Mouse (Mus musculus) heart, adult 18-20 months (tissue): Measurements from ENCODE around the gene Fam133b. TPM values are rescaled to one million over a fixed set of nuclear protein-coding genes. Genes with fewer than 3 reads are reported as not detected.
A peak's percentile ranks its signal among the peaks of the same experiment; 100 is the strongest.
"Not testable (repeated sequence)": the region's sequence is repeated elsewhere in the genome, so short reads cannot be mapped to it uniquely, and the experiment has no call there.

Experiments
- DNase-seq, 2 experiments: peaks; one replicate each; pipeline ENCODE4 v3.0.0; 2021 to 2022; ENCODE audit warnings: mixed read lengths in 1 of 2
- total RNA-seq, 2 experiments: library from RNA; stranded (reverse); gene quantifications; 2 replicates each; pipeline ENCODE4 v1.2.3; 2021

Fam133b gene
- total RNA-seq, 2 experiments from 2014 or later: 10.8 to 11.4 TPM

DNA sequence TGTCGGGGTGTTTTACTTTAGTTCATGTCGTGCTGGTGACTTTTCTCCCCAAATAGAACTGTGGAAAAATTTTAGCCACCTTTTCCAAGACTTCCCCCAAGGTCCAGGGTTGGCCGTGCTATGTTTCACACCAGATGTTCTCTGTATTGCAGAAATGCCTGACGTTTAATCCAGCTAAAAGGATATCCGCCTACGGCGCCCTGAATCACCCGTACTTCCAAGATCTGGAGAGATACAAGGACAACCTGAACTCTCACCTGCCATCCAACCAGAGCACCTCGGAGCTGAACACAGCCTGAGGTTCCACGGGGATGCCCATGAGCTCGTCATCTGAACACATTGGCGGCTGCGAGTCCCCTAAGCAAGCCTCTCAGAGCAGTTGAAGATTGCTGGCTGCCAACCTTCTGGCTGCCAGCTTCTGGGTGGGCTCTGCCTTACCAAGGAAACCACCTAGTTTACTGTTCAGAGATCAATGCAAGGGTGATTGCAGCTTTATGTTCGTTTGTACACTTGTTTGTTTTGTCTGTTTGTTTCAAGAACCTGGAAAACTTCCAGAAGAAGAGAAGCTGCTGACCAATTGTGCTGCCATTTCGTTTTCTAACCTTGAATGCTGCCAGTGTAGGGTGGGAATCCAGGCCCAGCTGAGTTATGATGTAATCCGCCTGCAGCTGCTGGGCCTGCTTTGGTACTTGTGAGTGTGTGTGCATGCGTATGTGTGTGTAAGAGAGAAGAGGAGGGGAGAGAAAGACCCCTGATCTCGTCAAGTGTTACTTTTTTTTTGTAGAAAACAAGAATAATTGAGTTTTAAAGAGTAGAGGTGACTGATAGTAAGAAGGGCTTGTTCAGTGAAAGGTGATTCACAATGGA, 22.9 kb upstream of the Fam133b start:
- no peak for DNase-seq

DNA sequence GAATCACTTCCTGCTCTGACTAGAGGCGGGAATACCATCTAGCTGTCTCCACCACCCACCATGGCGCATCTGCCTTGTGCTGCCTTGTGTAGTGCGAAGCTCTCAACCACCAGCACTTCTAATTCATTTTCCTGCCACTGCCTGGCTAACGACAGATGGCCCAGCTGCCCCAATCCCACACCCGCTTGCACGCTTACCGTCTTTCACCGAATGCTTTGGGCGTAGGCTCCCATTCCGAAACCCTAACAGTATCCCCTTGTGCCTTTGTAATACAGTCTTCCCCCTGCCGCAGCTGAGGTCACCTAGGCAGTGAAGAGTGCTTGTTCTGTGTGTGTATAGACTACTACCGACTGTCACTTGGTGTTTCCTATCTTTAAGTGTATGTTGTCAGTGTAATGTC, 21.9 kb upstream of the Fam133b start:
- DNase-seq: no peak

DNA sequence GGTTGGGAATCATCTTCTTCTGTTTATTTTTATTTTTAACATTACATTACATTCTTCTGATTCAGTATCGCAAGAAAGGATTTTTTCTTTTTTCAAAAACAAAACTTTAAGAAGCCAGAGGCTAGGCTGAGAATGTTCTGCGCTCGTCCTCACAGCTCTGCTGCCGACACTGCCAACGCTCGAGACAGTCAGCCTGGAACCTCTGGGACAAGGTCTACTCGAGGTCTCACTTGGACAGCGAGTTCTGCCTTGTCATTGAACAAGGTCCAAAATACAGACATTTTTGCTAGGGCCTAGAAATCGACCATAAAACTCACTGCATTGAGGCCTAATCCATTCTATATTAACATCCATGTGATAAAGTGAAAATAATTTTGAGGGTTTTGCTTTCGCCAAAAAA, 20.8 kb upstream of the Fam133b start:
- DNase-seq: no peak

DNA sequence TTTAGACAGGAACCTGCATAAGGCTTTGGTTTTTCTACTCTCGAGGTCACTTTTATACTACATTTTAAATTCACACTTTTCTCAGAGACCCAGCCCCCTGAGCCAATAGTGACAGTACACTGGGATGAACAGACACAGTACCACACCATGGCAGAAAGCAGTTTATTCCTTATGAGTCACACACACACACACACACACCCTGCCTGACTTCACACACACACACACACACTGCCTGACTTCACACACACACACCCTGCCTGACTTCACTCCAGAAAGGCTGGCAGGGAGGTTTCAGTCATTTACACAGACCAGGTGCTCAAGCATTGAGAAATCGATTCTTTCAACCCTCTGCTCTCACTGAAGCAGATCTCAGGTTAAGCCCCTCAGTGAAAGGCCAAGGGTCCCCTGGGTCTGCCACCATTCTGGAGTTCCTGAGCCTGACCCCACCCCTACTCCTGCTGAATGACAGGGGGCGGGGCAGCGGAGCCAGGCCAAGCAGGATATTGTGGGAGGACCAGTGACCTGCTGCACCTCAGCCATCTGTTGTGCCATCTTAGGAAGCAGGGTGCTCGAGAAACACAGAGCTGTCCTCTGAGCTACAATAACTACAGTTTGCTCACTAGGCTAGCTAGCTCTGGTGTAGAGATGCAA, 16.5 kb upstream of the Fam133b start:
- DNase-seq: no peak

DNA sequence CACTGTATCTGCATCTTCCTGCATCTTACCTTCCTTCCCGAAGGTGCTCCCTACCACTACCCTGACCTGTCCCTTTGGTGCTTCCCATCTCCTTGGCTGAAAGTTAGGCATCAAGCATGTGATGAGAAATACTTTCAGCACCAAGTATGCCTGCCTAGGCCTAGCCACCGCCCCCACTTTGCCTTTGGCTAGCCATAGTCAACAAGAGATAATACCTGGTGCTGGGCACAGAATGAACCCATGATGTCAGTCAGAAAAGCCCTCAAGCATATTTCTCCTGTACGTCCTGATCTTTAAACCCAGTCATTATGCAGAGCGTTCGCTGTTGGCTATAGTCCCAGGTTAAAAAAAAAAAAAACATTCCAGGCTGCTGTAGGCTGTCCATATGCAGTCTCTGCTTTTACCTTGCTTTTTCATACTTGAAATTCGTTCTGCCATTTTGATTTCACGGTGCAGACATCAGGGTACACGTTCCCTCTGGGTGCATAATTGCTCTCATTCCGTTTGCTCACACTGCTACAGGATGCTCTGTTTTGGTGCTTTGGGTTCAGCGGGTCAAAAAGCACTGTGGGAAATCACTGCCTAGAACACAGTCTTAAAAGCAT, 13.9 kb upstream of the Fam133b start:
- no peak for DNase-seq

DNA sequence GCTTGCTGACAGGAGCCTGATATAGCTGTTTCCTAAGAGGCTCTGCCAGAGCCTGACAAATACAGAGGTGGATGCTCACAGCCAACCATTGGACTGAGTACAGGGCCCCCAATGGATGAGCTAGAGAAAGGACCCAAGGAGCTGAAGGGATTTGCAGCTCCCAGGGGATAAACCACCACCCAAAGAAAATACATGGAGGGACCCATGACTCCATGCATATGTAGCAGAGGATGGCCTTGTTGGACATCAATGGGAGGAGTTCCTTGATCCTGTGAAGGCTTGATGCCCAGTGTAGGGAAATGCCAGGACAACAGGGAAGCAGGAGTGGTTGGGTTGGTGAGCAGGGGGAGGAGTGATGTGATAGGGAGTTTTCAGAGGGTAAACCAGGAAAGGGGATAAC, 11.6 kb upstream of the Fam133b start:
- DNase-seq: not testable (repeated sequence)

DNA sequence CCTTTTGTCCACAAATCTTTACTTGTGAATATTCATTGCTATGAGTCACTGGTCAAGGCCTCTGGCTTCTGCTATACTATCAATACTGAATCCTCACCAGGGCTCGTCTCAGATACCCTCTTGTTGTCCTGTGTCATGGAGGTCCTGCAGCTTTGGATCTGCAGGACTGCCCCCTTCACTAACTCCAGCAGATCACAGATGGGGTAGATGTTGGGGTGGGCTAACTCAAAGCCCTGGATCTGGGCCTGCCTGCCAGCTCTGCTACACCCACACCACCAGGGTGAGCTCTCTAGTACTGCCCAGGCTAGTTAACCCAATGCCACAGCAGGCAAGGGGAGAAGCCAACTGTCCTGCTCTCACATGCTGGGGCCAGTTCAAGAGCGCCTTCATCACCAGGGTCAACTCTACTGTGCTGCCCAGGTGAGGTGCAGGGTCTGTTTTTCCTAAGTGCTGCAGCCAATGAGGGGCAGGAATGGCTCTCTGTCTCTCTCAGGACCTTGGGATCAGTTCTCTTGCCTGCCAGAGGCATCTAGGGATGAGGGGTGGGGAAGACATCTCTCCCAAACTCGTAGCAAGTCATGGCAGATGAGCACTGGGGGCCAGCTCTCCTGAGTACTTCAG, 6.9 kb upstream of the Fam133b start:
- DNase-seq: no peak

DNA sequence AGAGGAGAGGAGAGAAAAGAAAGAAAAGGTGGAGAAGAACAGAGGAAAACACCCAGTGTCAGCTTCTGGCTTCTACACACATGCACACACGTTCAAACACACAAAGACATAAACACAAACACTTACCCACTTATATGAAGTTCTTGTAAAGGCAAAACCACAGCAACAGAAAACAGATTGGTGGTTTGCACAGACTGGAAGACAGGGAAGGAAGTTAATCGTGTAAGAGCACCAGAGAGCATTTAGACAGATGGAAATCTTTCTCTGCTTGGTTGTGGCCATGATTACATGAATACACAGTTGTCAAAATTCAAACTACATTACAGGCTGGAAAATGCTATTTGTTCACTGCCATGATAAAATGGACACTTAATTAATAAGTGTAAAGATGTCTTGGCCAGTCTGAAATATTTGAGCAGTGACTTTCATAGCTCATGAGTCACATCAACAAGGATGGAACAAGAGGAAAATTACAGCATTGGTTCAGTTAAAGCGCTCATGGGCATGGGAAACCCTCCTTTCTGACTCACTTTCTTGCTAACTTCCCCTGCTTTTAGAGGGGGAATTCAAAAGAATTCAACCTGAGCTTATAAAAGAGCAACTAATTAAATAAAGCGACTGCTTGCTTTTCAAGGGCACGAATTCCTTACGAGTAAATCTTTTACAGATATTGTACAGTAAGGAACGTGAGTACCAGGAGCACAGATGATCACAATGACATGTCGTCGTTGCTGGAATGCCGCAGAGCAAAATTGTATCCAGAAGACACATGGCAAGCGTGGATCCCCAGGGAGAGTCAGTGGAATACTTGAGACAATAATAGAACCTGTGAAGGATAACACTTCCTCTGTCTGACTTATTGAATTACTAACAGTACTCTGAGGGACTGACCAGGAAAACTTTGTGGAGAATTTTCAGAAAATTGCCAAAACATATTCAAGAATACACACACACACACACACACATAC, 4.8 kb upstream of the Fam133b start:
- DNase-seq: no peak

DNA sequence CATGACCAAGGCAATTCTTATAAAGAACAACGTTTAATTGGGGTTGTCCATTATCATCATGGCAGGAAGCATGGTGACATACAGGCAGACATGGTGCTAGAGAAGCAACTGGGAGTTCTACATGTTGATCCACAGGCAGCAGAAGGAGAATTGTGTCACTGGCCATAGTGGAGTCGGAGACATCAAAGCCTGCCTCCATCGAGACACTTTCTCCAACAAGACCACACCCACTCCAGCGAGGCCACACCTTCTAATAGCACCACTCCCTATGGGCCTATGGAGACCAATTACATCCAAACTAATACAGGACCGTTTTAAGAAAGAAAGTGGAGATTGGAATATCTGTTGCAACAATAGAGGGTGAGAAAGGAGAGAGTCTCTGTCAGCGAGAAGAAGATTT, 1.8 kb upstream of the Fam133b start:
- no peak for DNase-seq

DNA sequence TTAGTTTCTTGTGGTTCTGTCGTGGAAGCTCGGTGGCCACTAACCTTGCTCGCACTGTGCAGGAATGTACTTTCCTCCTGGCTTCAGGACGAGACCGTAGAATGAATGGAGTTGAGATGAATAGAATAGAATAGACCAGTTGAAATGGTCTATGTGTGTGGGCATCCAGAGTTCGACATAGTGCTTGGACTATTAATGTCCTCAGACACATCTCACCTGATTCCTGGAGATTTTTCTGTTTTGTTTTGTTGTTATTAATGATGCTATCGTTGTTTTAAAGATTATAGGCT, 792 bp downstream of the Fam133b start:
- DNase-seq: no peak

DNA sequence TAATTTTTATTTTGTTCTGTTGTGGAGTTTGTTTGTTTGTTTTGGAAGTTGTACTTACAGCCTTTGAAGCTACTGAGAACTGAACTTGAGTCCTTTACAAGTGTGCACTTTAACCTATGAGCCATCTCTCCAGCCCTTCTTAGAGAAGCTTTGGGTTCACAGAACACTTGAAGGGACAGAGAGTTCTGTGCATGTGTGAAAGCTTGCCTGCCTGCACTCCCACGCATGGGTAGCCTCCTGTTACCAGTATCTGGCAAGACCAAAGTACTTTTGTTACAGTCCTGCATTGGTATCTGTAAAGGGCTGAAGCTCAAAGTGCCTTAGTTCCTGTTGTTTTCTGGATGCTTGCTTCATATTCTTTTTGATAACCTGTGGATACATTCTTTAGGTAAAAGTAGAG, 2.6 kb downstream of the Fam133b start:
- no peak for DNase-seq

DNA sequence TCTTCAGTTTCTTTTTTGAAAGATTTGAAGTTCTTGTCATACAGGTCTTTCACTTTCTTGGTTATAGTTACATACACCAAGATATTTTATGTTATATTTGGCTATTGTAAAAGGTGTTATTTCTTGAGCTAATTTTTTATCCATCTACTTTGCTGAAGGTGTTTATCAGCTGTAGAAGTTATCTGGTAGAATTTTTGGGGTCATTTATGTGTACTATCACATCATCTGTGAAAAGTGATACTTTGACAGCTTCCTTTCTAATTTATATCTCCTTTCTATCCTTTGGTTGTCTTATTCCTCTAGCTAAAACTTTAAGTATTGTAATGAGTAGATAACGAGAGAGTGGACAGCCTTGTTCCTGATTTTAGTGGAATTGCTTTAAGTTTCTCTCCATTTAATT, 7.8 kb downstream of the Fam133b start:
- DNase-seq: no peak

DNA sequence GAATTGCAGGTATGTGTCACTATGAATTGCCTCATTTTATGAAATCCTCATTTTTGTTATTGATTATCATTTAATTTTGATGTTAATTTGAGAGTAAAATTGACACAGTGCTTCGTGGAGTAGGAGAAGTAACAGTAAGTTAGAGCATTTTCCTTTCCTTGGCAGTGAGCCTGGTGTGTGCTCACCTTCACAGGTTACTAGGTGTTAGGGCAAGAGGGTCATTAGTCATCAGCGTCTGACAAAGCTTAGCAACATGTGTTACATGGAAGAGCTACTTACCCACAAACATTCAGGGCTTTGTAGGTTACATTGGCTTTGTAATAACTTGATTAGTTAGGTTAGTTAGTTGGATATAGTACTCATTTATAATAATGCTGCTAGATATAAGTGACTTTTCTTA, 10.6 kb downstream of the Fam133b start:
- DNase-seq: no peak

DNA sequence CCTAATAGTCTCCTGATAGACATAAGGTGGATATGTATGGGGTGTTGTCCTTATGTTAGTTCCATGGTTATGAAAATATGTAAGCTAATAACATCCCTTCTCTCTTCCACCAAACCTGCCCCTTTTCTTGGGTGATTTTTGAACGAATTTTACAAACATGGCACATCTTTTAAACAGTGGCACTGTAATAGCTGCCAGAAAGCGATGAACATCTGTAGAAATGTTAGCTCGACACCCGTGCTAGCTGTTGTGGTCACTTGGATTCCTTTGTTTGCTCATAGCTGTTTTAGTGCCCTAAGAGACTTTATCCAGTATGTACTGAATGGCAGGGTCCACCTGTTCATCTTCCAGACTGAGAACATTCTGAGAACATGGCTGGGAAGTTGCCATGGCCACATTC, 27.6 kb downstream of the Fam133b start, which contains the start of gene 1700109H08Rik:
Gene 1700109H08Rik, plus strand, starts transcription at position 301 of the 400 bp plus-strand sequence.
- no peak for DNase-seq

DNA sequence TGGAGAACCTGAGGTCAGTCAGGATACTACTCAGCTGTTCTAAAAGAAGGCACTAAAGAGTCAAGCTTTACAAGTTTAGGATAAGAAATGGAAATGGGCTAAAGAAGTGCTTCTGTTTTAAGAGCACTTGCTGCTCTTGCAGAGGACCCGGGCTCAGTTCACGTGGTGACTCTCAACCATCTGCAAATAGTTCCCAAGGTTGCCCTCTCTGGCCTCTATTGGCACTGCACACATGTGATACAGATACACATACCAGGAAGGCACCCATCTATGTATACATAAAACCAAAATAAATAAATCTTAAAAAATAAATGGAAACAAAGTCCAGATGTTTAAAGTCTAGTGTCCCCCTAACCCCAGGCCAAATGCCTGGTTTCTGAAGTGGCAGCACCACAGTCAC, 31.2 kb downstream of the Fam133b start:
- DNase-seq: no peak

DNA sequence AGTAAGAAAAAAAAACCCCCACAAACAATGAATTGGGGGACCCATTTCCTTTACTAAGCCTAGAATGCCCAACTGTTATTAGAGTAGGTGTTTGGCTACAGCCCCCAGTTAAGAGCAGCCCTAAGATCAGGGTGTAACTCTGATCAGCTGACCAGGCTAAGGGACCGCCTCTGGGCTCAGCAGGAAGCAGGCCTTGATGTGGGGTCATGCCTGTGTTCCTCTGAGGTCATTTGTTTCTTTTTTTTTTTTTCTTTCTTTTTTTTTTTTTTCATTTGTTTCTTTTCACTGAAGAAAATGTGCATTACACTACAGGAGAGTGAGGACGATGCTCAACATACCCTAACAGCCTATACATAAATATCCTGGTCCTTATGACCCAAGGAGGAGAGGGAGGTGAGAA, 34.3 kb downstream of the Fam133b start:
- no peak for DNase-seq

DNA sequence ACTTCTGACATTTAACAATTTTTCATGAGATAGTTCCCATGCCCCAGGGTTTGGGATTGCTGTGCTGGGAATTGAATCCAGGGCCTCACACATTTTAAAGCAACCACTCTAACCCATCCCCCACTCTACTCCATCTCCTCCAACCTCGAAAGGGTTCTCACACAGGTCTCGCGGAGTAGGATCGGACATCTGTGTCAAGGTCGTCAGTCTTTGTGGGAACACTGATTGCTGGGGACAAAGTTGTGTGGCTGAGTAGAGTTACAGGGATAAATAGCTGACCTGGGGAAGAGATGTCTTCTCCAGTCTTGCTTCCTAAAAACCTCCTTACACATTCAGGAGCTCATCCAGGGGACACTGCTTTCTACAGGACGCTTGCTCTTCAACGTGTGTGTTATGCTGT, 35.4 kb downstream of the Fam133b start:
- no peak for DNase-seq

DNA sequence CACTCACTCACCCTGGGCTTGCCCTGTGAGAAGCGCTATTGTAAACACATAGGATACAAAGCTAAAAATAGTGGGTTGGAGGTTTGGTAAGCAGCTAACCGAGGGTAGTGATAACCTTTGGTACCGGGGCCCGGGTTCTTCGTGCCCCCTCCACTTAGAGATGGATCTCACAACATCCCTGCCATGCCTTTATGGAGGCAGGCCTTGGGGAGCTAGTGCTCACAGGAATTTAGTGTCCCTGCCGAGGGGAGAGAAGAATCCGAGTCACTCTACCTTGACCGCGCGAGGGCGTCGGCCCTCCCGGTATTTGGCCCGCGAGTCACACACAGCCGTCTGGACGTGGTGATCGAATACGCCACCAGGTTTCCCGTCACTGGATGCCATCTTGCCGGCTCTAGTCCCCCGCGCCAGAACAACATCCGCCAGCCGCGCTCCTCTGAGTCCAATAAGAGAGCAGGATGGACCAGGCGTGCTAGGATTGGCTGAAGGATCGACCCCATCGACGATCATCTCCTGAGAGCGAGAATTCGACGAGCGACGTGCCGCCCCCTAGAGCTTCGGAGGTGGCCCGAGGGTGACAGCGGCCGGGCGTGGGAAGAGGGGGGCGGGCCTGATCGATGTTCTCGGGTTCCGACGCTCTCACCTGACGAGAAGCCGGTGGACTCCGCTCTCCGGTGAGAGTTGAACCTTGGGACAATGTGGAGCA, 52.2 kb downstream of the Fam133b start, which contains the start of gene Pex1:
Gene Pex1, plus strand, starts transcription at position 374 of the 706 bp plus-strand sequence.
- DNase-seq: peak; percentile 96 to 97

DNA sequence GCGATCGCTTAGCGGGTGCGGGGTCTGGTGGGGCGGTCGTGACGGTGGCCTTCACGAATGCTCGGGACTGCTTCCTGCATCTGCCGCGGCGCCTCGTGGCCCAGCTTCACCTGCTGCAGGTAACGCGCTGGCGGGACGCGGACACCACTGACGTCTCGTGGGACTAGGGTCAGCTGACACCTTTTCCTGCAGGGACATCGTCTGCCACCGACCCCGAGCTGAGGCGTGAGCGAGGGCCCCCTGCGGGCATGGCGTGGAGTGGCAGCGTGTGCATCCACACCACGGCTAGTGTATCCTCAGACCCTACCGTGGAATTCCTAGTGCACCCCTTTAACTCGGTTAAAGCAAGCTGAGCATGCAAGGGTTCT, 52.8 kb downstream of the Fam133b start, which contains the start of gene Rbm48:
Gene Rbm48, minus strand, starts transcription at position 187 of the 368 bp plus-strand sequence.
- peak; percentile 82 to 85 for DNase-seq

DNA sequence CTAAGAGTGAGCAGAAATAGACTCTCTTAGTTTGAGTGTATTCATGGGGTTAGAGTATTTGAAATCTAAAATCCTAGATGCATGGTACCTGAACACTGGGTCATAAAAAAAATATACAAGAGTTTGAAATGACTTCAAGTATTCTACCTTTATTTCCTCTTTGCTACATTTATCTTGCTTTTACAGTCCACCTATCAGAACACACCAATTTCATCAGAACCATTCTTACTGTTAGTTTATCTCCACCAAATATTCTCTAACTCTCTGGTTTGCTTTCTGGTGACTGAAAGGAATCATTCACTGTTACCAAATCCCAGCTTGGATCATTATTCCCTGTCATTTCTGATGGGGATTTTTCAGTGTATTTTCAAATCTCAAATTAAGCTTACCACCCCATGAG, 53.5 kb downstream of the Fam133b start:
- DNase-seq: no peak

DNA sequence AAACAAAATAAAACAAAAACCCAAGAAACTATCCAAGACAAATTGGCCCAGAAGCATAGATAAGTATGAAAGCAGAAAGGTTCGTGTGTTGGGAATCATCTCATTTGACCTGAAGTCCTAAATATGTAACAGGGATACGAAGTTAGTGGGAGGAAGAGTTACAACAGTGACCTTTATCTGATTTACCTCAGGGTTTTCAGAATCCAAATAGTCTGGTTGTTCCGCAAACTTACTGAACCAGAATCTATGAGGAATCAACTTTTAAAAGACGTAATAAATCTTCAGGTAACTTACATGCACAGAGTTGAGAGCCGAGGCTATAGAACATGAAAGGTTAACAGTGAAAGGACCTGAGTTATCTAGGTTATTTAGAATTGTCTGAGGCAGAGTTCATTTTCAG, 55.1 kb downstream of the Fam133b start:
- no peak for DNase-seq
